Mouse (Mus musculus) hindbrain, postnatal 0 days (tissue): ENCODE measurements around the gene Pemt. TPM values are rescaled to one million over a fixed set of nuclear protein-coding genes. Genes with fewer than 3 reads are reported as not detected.

Source experiments
- ATAC-seq: fragments of 200-750 bp; cut with Nextera tagmentation; 2 replicates; pipeline ENCODE4 v1.8.0; 2017; ENCODE audit warnings: mild to moderate bottlenecking, moderate TSS enrichment, moderate library complexity
- DNase-seq: peaks from one replicate; pipeline ENCODE4 v3.0.0-alpha.2; 2015; ENCODE audit warnings: low spot score
- H3K27ac ChIP-seq: fragments of 300-500 bp; sonication (generic); 2 replicates; pipeline ENCODE4 v1.5.1; 2014; ENCODE audit warnings: mild to moderate bottlenecking
- H3K27me3 ChIP-seq: fragments of 300-500 bp; sonication (generic); 2 replicates; pipeline ENCODE4 v1.6.1; 2014; ENCODE audit warnings: low read length, mixed read lengths; ENCODE audit not compliant: insufficient read depth
- H3K36me3 ChIP-seq: fragments of 300-500 bp; sonication (generic); 2 replicates; pipeline ENCODE4 v1.6.1; 2014; ENCODE audit warnings: low read length, mixed read lengths; ENCODE audit not compliant: insufficient read depth
- H3K4me1 ChIP-seq: fragments of 300-500 bp; sonication (generic); 2 replicates; pipeline ENCODE4 v1.6.1; 2014; ENCODE audit warnings: antibody characterized with exemption, low read length, mixed read lengths; ENCODE audit not compliant: insufficient read depth
- H3K4me2 ChIP-seq: fragments of 300-500 bp; sonication (generic); 2 replicates; pipeline ENCODE4 v1.6.1; 2014; ENCODE audit warnings: low read depth, mild to moderate bottlenecking, low read length, moderate library complexity, mixed read lengths
- H3K4me3 ChIP-seq: fragments of 300-500 bp; sonication (generic); 2 replicates; pipeline ENCODE4 v1.5.1; 2014; ENCODE audit warnings: low read length
- H3K9ac ChIP-seq: fragments of 300-500 bp; sonication (generic); replicated peaks from 2 replicates; pipeline ENCODE4 v1.6.1; 2014; ENCODE audit warnings: mild to moderate bottlenecking, low read length, moderate library complexity, mixed read lengths
- H3K9me3 ChIP-seq: fragments of 300-500 bp; sonication (generic); 2 replicates; pipeline ENCODE4 v1.6.1; 2016; ENCODE audit warnings: low read length, mixed read lengths
- CTCF ChIP-seq: IDR thresholded peaks from 2 replicates; pipeline ENCODE4 v1.5.1; 2016; ENCODE audit warnings: antibody characterized with exemption, control low read depth, low read depth
- WGBS: fragments of 180-500 bp; shearing (Covaris S2); extraction: QIAGEN DNeasy Blood & Tissue Kit; methylation state at CpG from one replicate; pipeline ENCODE4 v1.1.7; 2014; 5-methylcytosine and 5-hydroxymethylcytosine counted together
- polyA plus RNA-seq: library from polyadenylated mRNA; unstranded; fragments of >200 nt; fragmentation: Nextera tagmentation; extraction: Ambion mirVana; gene quantifications from 2 replicates; pipeline ENCODE4 v1.2.1, GENCODE M21; 2015
- total RNA-seq: library from RNA; depleted of rRNA; stranded (reverse); fragments of >200 nt; gene quantifications from 2 replicates; pipeline ENCODE4 v1.2.3, GENCODE M21; 2014

Gene Pemt
- total and polyA plus RNA-seq, 2 experiments from 2014 or later = 12.6 to 14.5 TPM

- ATAC-seq (no peak), DNase-seq (no peak)
- Histone ChIP-seq H3K9me3 (no peaks in the 10 kb centered on the region), H3K4me1 (peaks cover 25% of the 10 kb centered on the region; the same call in 1 of the 2 replicates), H3K36me3 (no peaks in the 10 kb centered on the region), H3K27me3 (no peaks in the 10 kb centered on the region), H3K27ac (no peak overlapping the region), H3K4me2 (no peak overlapping the region), H3K9ac (no peak overlapping the region), H3K4me3 (no peak overlapping the region)
- WGBS = 79% methylated on average over 5 of the region's 5 CpGs
- no peak for TF ChIP-seq CTCF
Measured at GRCm38 (mm10) chr11:60090696-60091421, 44.6 kb upstream of the Pemt start.

DNA sequence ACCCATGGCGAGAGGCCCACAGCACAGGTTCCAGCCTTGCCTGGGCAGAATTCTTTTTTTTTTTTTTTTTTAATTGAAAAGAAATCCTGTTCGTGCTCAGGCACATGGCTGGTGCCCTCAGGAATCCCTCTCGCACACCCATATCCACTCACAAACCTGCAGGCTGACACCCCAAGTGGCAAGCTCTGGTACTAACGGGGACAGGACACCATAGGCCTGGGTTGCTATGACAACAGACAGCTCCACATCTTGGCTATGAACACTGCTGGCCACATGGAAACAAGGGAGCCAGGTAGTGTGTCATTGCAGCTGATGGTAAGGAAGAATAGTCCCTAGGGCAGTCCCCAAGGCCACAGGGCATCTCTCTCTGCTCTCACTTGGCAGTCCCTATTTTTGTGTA lies 42.7 kb upstream of the Pemt start:
- Histone ChIP-seq H3K4me3 (no peak overlapping the region), H3K4me2 (no peak overlapping the region), H3K27ac (peak overlapping the region; percentile 36; the same call in 1 of the 2 replicates), H3K4me1 (peaks cover 14% of the 10 kb centered on the region; the same call in 1 of the 2 replicates), H3K27me3 (no peaks in the 10 kb centered on the region), H3K36me3 (no peaks in the 10 kb centered on the region), H3K9ac (no peak overlapping the region), H3K9me3 (no peaks in the 10 kb centered on the region)
- ATAC-seq (peak; percentile 92), DNase-seq (peak; percentile 89)
- peak; percentile 76 for TF ChIP-seq CTCF
- WGBS = 38% methylated on average over 4 of the region's 4 CpGs

DNA sequence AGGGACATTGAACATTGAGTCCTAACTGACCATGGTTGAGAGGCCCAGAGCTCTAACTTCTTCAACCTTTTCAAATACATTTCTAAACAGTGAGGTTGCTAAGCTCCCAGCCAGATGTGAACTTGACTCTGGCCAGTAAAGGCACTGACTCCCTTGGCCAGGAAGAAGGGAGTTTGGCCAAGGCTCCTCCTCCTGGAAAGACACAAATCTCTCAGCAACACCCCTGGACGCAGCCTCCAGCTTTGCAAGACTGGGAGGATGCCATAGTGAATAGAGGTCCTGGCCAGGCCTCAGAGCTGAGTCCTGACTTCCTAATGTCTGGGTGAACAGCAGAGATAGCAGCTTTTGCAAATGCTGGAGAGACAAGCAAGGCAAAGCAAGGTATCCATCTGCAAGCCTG lies 40.4 kb upstream of the Pemt start:
- no peak overlapping the region for H3K4me2 ChIP-seq
- H3K36me3 ChIP-seq = no peaks in the 10 kb centered on the region
- TF ChIP-seq CTCF = no peak
- H3K27ac ChIP-seq = no peak overlapping the region
- no peaks in the 10 kb centered on the region for H3K27me3 ChIP-seq
- ATAC-seq (no peak), DNase-seq (no peak)
- H3K4me3 ChIP-seq = no peak overlapping the region
- WGBS = 76% methylated on average over 1 of the region's 1 CpGs
- no peak overlapping the region for H3K9ac ChIP-seq
- H3K9me3 ChIP-seq = no peaks in the 10 kb centered on the region
- no peaks in the 10 kb centered on the region for H3K4me1 ChIP-seq

DNA sequence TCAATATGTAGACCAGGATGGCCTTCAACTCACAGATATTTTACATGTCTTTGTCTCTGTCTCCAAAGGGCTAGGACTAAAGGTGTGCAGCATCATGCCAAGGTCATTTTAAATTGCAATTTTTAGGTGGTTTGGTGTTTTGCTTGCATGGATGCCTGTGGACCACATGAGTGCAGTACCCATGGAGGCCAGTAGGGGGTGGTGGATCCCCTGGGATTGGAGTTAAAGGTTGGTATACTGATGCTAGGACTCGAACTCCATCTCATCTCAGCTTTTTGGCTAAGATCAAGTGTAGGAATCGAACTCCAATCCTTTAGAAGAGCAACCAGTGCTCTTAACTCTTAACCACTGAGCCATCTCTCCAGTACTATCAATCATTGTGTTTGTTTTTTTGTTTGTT lies 38.3 kb upstream of the Pemt start:
- H3K4me3 ChIP-seq = no peak overlapping the region
- no peak overlapping the region for H3K4me2 ChIP-seq
- TF ChIP-seq CTCF = peak; percentile 75
- DNase-seq (peak; percentile 44), ATAC-seq (no peak)
- no peaks in the 10 kb centered on the region for H3K4me1 ChIP-seq
- WGBS = 40% methylated on average over 2 of the region's 2 CpGs
- no peak overlapping the region for H3K27ac ChIP-seq
- H3K9me3 ChIP-seq = no peaks in the 10 kb centered on the region
- no peak overlapping the region for H3K9ac ChIP-seq
- H3K27me3 ChIP-seq = no peaks in the 10 kb centered on the region
- H3K36me3 ChIP-seq = no peaks in the 10 kb centered on the region

- no peaks in the 10 kb centered on the region for H3K36me3 ChIP-seq
- no peaks in the 10 kb centered on the region for H3K9me3 ChIP-seq
- H3K4me2 ChIP-seq = no peak overlapping the region
- TF ChIP-seq CTCF = peak; percentile 82
- peak; percentile 88 for DNase-seq
- no peak overlapping the region for H3K4me3 ChIP-seq
- H3K9ac ChIP-seq = no peak overlapping the region
- no peaks in the 10 kb centered on the region for H3K4me1 ChIP-seq
- ATAC-seq = peak; percentile 59
- H3K27ac ChIP-seq = no peak overlapping the region
- 16% methylated on average over 4 of the region's 4 CpGs for WGBS
- H3K27me3 ChIP-seq = no peaks in the 10 kb centered on the region
Measured at GRCm38 (mm10) chr11:60076790-60077189, 30.5 kb upstream of the Pemt start.

DNA sequence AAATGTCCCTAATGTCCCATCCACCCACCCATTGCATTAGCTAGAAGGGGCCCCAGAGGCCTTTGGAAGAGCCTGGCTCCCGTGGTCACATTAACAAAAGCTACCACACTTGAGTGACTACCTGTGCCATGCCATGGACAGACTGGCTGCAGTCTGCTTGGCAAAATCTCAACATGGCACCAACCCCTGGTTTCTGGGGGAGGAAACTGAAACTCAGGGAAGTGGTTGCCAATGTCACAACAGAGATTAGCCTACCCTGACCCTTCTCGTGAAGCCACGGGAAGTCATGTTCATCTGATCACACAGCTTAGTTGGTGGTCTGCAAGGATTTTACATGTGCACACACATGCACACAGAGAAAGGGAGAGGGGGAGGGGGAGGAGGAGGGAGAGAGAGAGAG lies 29.9 kb upstream of the Pemt start:
- ATAC-seq = no peak

GRCm38 (mm10) chr11:60073936-60074502 lies 27.7 kb upstream of the Pemt start:
- no peaks in the 10 kb centered on the region for H3K27me3 ChIP-seq
- H3K9me3 ChIP-seq = no peaks in the 10 kb centered on the region
- peak; percentile 61 for DNase-seq
- peak; percentile 25; the same call in 1 of the 2 replicates for ATAC-seq
- no peak overlapping the region for H3K9ac ChIP-seq
- H3K4me1 ChIP-seq = no peaks in the 10 kb centered on the region
- H3K27ac ChIP-seq = no peak overlapping the region
- no peaks in the 10 kb centered on the region for H3K36me3 ChIP-seq
- no peak for TF ChIP-seq CTCF
- H3K4me3 ChIP-seq = no peak overlapping the region
- 57% methylated on average over 15 of the region's 15 CpGs for WGBS
- H3K4me2 ChIP-seq = no peak overlapping the region

More for the DNA sequence above, 29.9 kb upstream of the Pemt start:
- H3K27ac ChIP-seq = no peak overlapping the region
- no peaks in the 10 kb centered on the region for H3K27me3 ChIP-seq
- no peaks in the 10 kb centered on the region for H3K4me1 ChIP-seq
- no peak for DNase-seq
- H3K4me3 ChIP-seq = no peak overlapping the region
- no peak for TF ChIP-seq CTCF
- no peaks in the 10 kb centered on the region for H3K9me3 ChIP-seq
- no peaks in the 10 kb centered on the region for H3K36me3 ChIP-seq
- H3K4me2 ChIP-seq = no peak overlapping the region
- H3K9ac ChIP-seq = no peak overlapping the region
- WGBS = 56% methylated on average over 3 of the region's 3 CpGs
